Mouse (Mus musculus): ENCODE measurements around the gene Zfp39.

GRCm38 (mm10) chr11:58903511-58904409, at the start of gene Zfp39:
- TF ChIP-seq CTCF (IDR thresholded peaks at IDR 0.05; ENCODE audit: extremely low read depth, insufficient read depth, insufficient read length, insufficient replicate concordance) (no peak), POLR2A (IDR thresholded peaks at IDR 0.05; ENCODE audit: low read depth, low read length) (no peak; the same call in 1 of the 2 replicates)
